13 mouse cellular contexts compared by ENCODE assay signal in genomic region chr3:109496461-109496860, GRCm38 (mm10).
DNase-seq lines count a peak whose midpoint lies in the region; ATAC-seq and TF ChIP-seq lines count a peak whose summit lies in the region.
"Had no signal": no experiment of that assay in that cellular context is flagged by ENCODE, and none has a peak within 500 bp of the region (broad histone marks: within the 10 kb centered on the region; RNA-seq: fewer than 3 reads in every experiment).

No protein-coding gene starts in this region.

- H3K4me2 ChIP-seq in embryonic facial prominence, embryonic 12.5 days (replicated peaks), result no peak overlapping the region
- no peak overlapping the region for H3K4me2 ChIP-seq in embryonic facial prominence, embryonic 15.5 days (replicated peaks)
- H3K4me2 ChIP-seq in hindbrain, postnatal 0 days (ENCODE audit: low read depth, low read length), result no peak overlapping the region
- no peak overlapping the region for H3K4me2 ChIP-seq in neural tube, embryonic 12.5 days (replicated peaks)

- TF ChIP-seq CTCF in hindbrain, postnatal 0 days (IDR thresholded peaks at IDR 0.05; ENCODE audit: low read depth), result no peak

- H3K4me3 ChIP-seq in embryonic facial prominence, embryonic 12.5 days, result no peak overlapping the region
- no peak overlapping the region for H3K4me3 ChIP-seq in embryonic facial prominence, embryonic 10.5 days
- H3K4me3 ChIP-seq in embryonic facial prominence, embryonic 15.5 days (replicated peaks), result no peak overlapping the region
- no peak overlapping the region for H3K4me3 ChIP-seq in hindbrain, postnatal 0 days (ENCODE audit: low read length)
- no peak overlapping the region for H3K4me3 ChIP-seq in neural tube, embryonic 12.5 days

- ATAC-seq in embryonic facial prominence, embryonic 12.5 days (ENCODE audit: insufficient number of reproducible peaks, insufficient read depth, low FRiP score, low TSS enrichment), result peak; percentile 41; the same call in 1 of the 2 replicates
- ATAC-seq in embryonic facial prominence, embryonic 15.5 days (ENCODE audit: insufficient number of reproducible peaks, low FRiP score, low TSS enrichment, low read depth), result peak; percentile 60; the same call in 1 of the 2 replicates
- ATAC-seq in hindbrain, postnatal 0 days, result peak; percentile 67
- peak; percentile 84 for ATAC-seq in neural tube, embryonic 12.5 days (ENCODE audit: low FRiP score, low read depth)
- ATAC-seq: activated CD4-positive, CD25-positive, alpha-beta regulatory T cell, adult 4 months had no signal

- no peak overlapping the region for H3K27ac ChIP-seq in embryonic facial prominence, embryonic 12.5 days
- H3K27ac ChIP-seq in embryonic facial prominence, embryonic 10.5 days (replicated peaks), result no peak overlapping the region
- H3K27ac ChIP-seq in embryonic facial prominence, embryonic 15.5 days (replicated peaks), result no peak overlapping the region
- H3K27ac ChIP-seq in hindbrain, postnatal 0 days, result no peak overlapping the region
- no peak overlapping the region for H3K27ac ChIP-seq in neural tube, embryonic 12.5 days

- WGBS in embryonic facial prominence, embryonic 12.5 days, result 74% methylated on average over 5 of the region's 5 CpGs
- 75% methylated on average over 5 of the region's 5 CpGs for WGBS in embryonic facial prominence, embryonic 10.5 days
- WGBS in embryonic facial prominence, embryonic 15.5 days, result 58% methylated on average over 5 of the region's 5 CpGs
- WGBS in hindbrain, postnatal 0 days, result 30% methylated on average over 5 of the region's 5 CpGs
- 33% methylated on average over 5 of the region's 5 CpGs for WGBS in neural tube, embryonic 12.5 days

- no peaks in the 10 kb centered on the region for H3K9me3 ChIP-seq in embryonic facial prominence, embryonic 12.5 days
- no peaks in the 10 kb centered on the region for H3K9me3 ChIP-seq in embryonic facial prominence, embryonic 10.5 days
- H3K9me3 ChIP-seq in embryonic facial prominence, embryonic 15.5 days (replicated peaks), result no peaks in the 10 kb centered on the region
- no peaks in the 10 kb centered on the region for H3K9me3 ChIP-seq in hindbrain, postnatal 0 days (ENCODE audit: low read length)
- no peaks in the 10 kb centered on the region for H3K9me3 ChIP-seq in neural tube, embryonic 12.5 days

- H3K4me1 ChIP-seq in embryonic facial prominence, embryonic 12.5 days, result no peaks in the 10 kb centered on the region
- no peaks in the 10 kb centered on the region for H3K4me1 ChIP-seq in embryonic facial prominence, embryonic 10.5 days
- no peaks in the 10 kb centered on the region for H3K4me1 ChIP-seq in embryonic facial prominence, embryonic 15.5 days
- no peaks in the 10 kb centered on the region for H3K4me1 ChIP-seq in hindbrain, postnatal 0 days (ENCODE audit: insufficient read depth, low read length)
- peaks cover 6% of the 10 kb centered on the region; the same call in 1 of the 2 replicates for H3K4me1 ChIP-seq in neural tube, embryonic 12.5 days

- no peaks in the 10 kb centered on the region for H3K27me3 ChIP-seq in embryonic facial prominence, embryonic 12.5 days
- H3K27me3 ChIP-seq in embryonic facial prominence, embryonic 10.5 days (replicated peaks; ENCODE audit: low read depth, poor library complexity, severe bottlenecking), result no peaks in the 10 kb centered on the region
- H3K27me3 ChIP-seq in embryonic facial prominence, embryonic 15.5 days, result no peaks in the 10 kb centered on the region
- H3K27me3 ChIP-seq in hindbrain, postnatal 0 days (ENCODE audit: insufficient read depth, low read length), result no peaks in the 10 kb centered on the region
- no peaks in the 10 kb centered on the region for H3K27me3 ChIP-seq in neural tube, embryonic 12.5 days (replicated peaks)

- no peaks in the 10 kb centered on the region for H3K36me3 ChIP-seq in embryonic facial prominence, embryonic 12.5 days
- no peaks in the 10 kb centered on the region for H3K36me3 ChIP-seq in embryonic facial prominence, embryonic 10.5 days (replicated peaks)
- no peaks in the 10 kb centered on the region for H3K36me3 ChIP-seq in embryonic facial prominence, embryonic 15.5 days
- H3K36me3 ChIP-seq in hindbrain, postnatal 0 days (ENCODE audit: insufficient read depth, low read length), result no peaks in the 10 kb centered on the region
- no peaks in the 10 kb centered on the region for H3K36me3 ChIP-seq in neural tube, embryonic 12.5 days

- H3K9ac ChIP-seq in embryonic facial prominence, embryonic 12.5 days, result no peak overlapping the region
- H3K9ac ChIP-seq in embryonic facial prominence, embryonic 15.5 days, result no peak overlapping the region
- no peak overlapping the region for H3K9ac ChIP-seq in hindbrain, postnatal 0 days (replicated peaks; ENCODE audit: low read length)
- H3K9ac ChIP-seq in neural tube, embryonic 12.5 days, result no peak overlapping the region

- no peak for DNase-seq in embryonic facial prominence, embryonic 10.5 days (ENCODE audit: low spot score)
- peak; percentile 48 for DNase-seq in hindbrain, postnatal 0 days (ENCODE audit: low spot score)
- DNase-seq in adrenal gland, postnatal 14 days, result no peak
- DNase-seq in adrenal gland, postnatal 10 days, result no peak
- DNase-seq in thymus, postnatal 4 days, result no peak
- DNase-seq: gastrocnemius, postnatal 36 days; layer of hippocampus, adult 9-11 months; lung, postnatal 4 days; right cerebral cortex, postnatal 25 days had no signal
